Mouse (Mus musculus) megakaryocyte, adult 5-6 weeks (primary cell): Measurements from ENCODE around the gene Cited2. TPM values are rescaled to one million over a fixed set of nuclear protein-coding genes. Genes with fewer than 3 reads are reported as not detected.

Experiments used
- ATAC-seq: 2 replicates; pipeline ENCODE4 v1.8.0; 2016; ENCODE audit warnings: mild to moderate bottlenecking, inconsistent platforms; ENCODE audit not compliant: poor library complexity, severe bottlenecking
- total RNA-seq, 2 experiments: library from RNA; stranded (forward) in 1 of 2; stranded (reverse) in 1 of 2; fragments of 153-499, 151-499 nt in 1 of 2; fragments of 221-1000, 200-1000 nt in 1 of 2; gene quantifications; 2 replicates each; pipeline versions ENCODE4 v1.2.3 to v1.2.4; 2015 to 2017

Gene Cited2
- total RNA-seq, 2 experiments from 2014 or later = 55.1 to 151 TPM

DNA sequence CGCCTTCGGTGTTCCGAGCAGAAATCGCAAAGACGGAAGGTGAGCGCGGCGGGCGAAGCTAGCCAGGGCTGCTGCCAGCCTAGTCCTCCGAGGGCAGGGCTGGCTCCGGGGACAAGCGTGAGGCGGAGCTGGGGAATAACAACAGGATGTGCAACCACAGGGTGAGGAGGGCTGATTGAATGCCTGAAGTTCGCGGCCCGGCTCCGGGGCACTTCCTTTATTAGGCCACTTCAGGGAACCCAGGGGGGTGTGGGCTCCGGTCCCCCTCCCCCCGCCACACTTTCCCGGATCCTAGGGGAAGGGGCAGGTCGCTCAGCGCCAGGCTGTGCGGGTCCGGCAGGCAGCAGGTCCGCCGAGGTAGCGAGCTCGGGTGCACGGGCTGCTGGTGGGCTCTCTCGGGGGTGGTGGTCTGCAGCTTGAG, 413 bp downstream of the Cited2 start:
- ATAC-seq = no peak; the same call in 1 of the 2 replicates

DNA sequence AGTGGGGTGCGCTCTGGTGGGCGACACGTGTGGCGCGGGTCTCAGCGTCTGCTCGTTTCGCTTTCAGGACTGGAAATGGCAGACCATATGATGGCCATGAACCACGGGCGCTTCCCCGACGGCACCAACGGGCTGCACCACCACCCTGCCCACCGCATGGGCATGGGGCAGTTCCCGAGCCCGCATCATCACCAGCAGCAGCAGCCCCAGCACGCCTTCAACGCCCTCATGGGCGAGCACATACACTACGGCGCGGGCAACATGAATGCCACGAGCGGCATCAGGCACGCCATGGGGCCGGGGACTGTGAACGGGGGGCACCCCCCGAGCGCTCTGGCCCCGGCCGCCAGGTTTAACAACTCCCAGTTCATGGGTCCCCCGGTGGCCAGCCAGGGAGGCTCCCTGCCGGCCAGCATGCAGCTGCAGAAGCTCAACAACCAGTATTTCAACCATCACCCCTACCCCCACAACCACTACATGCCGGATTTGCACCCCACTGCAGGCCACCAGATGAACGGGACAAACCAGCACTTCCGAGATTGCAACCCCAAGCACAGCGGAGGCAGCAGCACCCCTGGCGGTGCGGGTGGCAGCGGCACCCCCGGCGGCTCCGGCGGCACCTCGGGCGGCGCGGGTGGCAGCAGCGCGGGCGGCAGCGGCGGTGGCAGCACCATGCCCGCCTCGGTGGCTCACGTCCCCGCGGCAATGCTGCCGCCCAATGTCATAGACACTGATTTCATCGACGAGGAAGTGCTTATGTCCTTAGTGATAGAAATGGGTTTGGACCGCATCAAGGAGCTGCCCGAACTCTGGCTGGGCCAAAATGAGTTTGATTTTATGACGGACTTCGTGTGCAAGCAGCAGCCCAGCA, 1.1 kb downstream of the Cited2 start:
- ATAC-seq = peak; percentile 17

DNA sequence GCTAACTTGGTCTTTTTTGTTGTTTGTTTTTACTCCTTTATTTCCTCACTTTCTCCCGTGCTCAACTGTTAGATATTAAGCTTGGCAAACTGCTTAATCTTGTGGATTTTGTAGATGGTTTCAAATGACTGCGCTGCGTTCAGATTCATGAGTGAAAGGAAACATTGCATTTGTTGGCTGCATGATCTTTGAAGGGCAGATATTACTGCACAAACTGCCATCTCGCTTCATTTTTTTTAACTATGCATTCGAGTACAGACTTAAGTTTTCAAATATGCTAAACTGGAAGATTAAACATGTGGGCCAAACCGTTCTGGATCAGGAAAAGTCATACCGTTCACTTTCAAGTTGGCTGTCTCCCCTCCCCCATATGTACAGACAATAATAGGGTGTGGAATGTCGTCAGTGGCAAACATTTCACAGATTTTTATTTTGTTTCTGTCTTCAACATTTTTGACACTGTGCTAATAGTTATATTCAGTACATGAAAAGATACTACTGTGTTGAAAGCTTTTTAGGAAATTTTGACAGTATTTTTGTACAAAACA, 2.1 kb downstream of the Cited2 start:
- ATAC-seq = no peak

DNA sequence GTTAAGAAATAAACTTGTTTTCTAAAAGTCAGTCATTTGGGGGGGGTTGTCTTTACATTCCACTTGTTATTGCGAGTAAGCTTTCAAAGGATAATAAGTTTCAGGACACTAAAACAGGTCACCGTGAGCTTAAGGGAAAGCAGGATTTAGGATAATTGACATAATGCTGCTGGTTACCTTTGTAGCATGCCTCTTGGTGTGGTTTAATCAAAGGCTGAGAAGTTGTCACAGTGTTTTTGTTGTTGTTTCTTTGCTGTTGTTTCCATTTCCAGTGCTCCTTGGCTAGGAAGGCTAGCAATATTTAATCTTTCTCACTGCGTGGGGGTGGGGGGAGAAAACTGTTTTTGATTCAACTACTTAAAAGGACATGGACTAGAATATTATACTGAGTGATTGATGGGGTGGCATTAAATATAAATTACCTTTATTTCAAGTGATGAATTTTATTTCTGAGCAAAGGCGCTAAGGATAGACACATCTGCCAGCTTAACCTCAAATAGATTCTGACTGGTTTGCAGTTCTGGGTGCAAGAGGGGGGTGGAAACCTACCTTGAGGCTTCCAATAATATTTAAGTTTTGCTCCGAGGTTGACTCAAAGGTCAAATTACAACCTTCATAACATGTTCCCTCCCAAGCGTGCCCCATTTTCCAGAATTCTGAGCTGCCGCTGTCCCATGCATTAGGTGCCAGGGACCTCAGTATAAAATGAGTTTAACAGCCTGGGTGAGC, 2.8 kb downstream of the Cited2 start:
- no peak for ATAC-seq

DNA sequence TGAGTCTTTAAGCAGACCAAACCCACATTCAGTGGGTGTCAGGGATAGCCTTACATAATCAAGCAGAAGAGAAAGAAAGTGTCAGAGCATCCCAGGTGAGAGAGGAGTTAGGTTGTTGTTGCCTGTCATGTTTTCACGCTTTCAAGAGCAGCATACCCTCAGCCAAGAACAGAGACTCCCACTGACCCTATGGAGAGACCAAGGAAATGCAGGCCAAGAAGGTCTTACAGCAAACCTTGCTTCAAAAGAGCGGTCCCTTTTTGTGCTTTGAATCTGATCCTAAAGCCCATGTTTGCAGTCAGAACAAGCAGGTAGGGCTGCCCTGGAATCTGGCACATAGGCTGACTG, 3.3 kb downstream of the Cited2 start:
- ATAC-seq = no peak

DNA sequence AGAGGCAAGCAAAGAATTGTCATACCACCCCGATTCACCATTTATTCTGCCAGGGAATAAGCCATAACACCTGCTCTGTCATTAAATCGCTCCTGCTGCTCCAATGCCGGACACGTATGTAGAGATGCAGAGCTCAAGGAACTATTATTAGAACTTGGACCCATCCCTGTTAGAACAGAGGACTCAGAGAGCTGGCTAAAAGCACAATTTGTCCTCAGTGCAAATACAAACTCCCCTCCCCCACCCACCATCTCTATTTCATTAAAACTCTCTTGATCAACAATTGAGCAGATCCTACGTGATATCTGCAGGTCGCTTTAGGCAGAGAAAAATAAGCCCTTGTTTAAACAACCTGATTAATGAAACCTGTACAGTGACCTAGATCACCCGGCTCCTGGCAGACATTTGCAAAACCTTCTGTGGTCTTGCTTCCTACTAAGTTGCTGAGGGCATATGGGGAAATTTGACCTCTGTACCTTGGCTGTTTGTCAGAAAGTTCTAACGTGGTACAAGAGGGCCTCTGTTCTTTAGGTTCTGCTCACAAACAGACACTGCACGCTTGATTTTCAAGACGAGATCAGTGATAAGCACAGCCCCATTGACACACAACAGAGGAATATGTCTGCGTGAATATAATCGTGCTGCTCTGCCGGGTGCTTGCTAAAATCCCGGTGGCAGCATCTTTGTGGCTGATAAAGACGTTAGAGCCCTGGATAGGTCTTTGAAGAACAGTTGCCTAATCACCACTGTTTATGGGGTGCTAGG, 4.3 kb downstream of the Cited2 start:
- ATAC-seq = no peak

DNA sequence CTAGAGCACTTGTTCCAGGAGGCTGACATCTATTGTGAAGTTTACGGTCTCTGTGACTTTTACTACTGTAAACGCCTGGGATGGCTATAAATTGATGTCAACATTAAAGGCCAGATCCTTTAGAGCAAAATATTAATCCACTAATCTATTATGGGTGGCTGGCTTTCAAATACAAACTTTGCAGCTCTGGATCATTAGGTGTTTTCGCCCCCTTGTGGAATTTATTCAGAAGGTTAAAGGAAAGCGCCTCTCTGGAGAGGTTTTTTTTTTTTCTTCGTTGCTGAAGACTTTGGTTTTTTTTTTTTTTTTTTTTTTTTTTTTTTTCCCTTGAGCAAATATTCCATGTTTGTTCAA, 4.9 kb downstream of the Cited2 start:
- no peak for ATAC-seq

DNA sequence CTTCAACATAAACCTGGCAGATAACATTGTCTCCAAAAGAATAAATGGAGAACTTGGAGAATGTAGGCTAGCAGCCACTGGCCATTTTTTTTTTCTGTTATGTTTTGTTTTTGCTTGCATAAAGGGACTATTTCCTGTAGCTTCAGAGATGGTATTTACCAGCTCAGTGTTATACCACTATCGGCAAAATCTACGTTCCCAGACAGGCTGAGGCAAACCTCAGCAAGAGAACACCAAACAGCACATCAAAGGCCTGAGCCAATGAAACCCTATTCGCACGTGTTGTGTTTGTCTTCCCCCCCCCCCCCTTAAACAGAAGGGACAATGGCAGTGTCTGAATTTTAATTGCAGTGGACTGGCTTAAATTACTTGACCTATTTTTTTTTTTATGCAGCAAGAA, 5.7 kb downstream of the Cited2 start:
- no peak for ATAC-seq

DNA sequence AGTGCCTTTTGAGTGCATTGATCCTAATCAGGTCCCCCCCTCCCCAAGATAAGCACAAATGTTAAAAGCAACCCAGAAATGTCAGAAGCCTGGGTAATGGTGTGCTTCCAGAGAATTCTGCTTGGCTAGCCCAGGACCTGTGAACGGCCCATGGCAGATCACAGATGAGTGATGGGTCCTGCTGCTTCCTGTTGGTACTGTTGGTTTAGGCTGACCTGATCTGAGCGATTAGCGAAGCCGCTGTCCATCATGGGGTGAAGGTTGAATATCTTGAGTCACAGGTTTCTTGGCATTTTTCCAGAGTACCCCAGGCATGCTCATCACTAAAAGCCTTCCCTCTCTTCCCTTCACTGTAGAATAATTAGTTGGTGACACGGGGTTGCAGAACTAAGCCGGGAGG, 6.5 kb downstream of the Cited2 start:
- ATAC-seq = no peak

DNA sequence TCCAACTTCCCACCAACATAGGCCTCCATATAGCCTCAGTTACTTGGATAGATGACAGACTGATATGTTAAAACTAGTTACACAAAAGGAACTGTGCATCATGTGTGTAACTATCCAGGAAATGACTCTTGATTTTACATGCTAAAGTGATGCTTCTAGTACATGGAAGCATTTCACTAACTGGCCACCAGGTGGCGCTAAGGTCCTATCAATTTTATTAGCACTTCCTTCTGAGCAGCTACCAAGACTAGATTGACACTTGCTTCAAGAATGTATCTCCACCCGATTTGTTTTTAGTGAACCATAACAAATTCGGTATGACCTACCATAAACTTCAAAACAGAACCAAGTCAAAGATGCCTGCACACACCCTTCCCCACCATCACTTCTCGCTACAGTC, 10.0 kb downstream of the Cited2 start:
- ATAC-seq = peak; percentile 99

DNA sequence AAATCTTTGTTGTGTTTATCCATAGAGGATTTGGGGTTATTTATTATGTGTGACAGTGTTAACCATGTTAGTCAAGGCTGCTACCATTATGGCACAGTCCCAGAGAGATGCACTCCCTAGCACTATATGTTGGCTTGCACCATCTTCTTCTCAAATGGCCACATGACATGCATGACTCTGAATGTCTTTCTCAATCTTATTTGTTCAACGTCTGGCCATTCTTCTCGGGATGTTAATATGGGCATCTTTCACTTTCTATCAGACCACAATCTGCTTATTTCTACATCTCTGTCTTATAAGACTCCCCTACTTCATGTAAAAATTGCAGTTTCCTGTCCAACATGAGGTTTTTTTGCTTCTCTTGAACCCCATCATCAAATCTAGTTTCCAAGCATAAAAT, 19.6 kb downstream of the Cited2 start:
- ATAC-seq = peak; percentile 47

DNA sequence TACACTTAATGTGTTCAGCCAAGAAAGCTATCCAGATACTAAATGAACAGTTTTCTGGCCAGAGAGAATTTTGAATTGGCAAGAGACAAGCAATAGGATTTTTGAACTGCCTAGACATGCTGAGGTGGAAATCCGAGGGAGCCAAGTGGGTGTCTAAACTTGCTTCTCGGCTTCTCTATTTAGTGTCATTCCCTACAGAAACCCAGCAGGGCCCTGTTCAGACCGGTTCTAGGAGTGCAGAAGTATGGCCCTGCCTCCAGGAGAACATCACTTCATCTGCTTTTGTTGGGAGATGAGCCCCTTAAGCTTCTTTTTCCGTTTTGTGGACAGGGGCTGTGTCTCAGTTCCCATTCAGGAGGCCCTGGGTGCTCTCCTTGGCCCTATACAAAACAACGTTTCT, 29.5 kb downstream of the Cited2 start:
- ATAC-seq = no peak

DNA sequence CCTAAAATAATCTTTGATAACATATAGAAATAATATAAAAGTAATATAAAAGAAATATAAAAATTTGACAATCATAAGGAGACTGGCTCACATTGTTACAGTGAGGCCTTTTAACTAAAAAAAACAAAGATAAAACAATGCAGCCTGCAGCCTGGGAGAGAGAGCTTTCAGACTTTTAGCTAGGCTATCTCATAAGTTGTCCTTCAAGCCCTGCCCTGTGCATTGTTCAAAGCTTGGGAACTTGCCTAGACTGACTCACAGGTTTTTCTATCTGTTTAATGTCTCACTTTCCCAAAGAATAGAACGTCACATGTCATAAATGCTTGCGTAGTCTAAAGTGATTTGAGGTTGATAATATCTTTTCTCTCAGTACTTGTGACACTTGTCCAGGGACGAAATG, 36.8 kb downstream of the Cited2 start:
- no peak for ATAC-seq

DNA sequence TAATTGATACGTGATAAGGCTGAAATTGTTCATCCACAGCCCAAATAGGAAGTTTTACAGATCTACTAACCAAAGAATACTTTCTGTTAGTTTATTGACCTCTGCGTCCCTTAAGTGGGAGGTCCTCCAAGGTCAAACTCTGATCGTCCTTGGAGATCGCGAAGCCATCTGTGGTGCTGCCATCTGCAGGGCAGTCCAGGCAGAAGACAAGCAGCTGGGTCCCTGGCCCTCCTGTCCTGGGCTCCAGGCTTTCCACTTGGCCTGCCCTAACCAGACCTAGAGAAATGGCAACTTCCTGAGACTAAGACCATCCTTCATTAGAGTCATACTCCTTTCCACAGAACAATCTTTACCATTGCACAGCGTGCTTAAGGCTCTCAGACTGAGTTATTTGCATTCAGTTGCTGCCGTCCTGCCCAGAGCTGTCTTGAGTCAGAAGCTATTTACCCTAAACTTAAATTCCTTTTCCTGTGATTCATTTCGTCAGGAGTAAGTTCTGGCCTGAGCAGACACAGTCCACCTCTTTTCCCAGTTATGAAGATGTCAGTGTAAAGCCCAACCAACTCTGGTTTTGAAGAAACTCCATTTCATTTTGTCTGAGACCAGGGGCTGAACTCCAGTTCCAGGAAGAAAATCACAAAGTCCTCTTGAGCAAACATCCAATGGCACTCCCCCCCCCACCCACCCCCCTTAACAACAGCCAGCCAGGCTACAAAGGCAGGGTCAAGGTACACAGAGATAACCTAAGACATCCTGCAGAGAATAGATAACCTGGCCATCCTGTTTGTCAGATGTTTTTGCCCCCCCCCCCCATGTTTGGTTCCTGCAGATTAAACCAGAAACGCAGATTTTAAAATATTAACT, 38.0 kb downstream of the Cited2 start:
- 0 out of 2 replicates have a peak, but pooled peaks have one; percentile 30 for ATAC-seq

DNA sequence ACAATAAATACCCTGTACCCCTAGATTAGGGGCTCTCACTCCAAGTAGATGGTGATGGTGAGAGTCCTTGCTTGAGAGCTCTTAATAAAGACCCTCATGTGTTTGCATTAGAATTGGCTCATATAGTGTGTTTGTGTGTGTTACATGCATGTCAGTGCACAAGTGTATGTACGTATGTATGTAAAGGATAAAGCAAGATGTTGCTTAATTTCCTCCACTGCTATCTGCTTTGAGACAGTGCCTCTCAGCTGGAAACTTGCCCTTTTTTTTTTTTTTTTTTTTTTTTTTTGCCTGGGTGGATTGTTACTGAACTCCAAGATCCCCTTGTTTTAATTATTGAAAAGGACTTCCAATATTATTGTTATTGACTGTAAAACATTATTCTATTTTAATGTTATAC, 38.6 kb downstream of the Cited2 start:
- no peak for ATAC-seq

DNA sequence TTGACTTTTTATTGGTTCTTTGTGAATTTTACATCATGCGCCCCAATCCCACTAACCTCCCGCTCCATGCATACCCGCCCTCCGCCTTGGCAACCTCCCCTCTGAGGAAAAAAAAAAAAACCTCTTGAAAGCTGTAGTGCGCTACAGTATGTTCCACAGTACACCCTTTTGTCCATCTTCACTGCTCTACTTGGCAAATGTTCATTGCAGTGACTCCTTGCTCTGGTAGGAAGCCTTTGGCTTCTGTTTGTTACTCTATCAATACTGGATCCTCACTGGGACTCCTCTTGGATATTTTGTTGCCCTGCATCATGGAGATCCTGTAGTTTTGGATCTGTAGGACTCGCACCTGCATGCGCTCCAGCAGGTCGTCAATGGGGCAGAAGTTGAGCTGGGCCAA, 39.9 kb downstream of the Cited2 start:
- ATAC-seq = no peak

DNA sequence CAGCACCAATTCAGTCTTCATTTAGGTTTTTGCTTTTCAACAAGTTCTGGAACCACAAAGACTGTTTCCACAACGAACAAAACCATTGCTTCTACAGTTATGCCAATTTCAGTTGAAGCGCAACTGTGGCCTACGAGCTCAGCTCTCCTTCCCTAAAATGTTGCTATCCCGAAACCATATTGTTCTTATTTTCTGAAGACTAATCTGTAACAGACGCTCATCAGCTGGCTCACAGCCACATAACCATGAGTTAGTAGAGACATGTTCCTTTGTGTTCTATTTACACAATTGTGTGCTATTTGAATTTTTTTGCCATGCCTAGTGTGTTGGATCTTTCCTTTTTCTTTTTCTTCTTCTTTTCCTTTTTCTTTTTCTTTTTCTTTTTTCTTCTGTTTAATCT, 46.8 kb downstream of the Cited2 start:
- no peak for ATAC-seq

DNA sequence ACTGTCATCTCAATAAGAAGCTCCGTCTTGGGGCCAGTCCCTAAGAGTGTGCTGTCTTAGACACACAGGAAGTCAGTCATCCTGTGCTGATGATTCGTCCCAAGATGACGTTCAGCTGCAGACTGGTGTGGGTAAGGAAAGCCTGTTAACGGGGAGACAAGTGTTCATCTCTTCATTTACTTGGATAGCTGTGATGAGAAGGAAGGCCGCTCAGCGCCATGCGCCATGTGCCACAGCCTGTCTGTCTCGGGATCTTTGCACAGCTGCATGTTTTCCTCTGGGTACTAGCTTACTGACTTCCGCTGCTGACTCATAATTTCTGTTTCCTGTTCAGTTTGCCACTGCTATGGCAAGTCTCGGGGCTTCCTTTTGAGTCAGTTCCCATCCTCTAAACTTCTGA, 49.3 kb downstream of the Cited2 start:
- ATAC-seq = peak; percentile 90

DNA sequence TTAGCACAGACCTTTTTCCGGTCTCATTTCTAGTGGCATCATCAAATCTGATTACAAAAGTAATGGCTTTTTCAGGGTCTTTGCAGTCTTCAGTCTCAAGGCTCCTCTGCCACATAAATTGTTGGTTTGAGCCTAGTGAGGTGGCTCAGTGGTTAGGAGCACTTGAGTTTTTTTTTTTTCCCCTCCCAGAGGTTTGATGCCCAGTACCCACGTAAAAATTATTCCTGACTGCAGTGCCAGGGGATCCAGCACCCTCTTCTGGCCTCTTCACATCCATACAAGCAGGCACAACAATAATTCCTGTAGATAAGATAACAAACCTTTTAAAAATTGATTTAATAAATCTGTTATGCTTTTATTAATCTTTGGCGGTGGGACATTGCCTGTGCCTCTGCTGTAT, 51.3 kb downstream of the Cited2 start:
- ATAC-seq = no peak

DNA sequence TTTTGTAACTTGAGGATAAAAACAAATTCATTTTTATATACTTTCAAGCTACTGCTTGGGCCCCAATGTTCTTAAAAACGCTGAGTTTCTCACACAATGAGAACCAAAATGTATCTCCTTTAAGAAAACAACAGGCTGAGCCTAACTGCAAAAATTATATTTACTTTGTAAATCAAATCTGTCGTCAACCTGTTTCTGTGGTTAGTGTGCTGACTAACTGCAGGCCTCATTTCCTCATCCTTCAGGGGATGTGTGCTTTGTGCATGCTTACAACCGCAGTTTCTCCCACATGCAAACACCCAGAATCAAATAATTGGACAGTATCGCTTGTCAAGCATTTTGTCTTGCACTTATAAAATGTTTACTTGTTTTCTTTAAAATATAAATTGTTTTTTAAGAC, 52.1 kb downstream of the Cited2 start:
- peak; percentile 72 for ATAC-seq
